Mouse (Mus musculus) G1E (cell line): ENCODE data around the gene Abca4. TPM values are rescaled to one million over a fixed set of nuclear protein-coding genes. Genes with fewer than 3 reads are reported as not detected.

Experiments
- ATAC-seq: 2 replicates; pipeline ENCODE4 v1.8.0; 2016; ENCODE audit warnings: mild to moderate bottlenecking; ENCODE audit not compliant: insufficient number of reproducible peaks, poor library complexity, low FRiP score, severe bottlenecking; ENCODE audit errors: extremely low read depth
- DNase-seq: peaks from one replicate; pipeline ENCODE4 v3.0.0; 2012; ENCODE audit warnings: low spot score
- H3K27me3 ChIP-seq: 2 replicates; pipeline ENCODE4 v1.6.1; 2012; ENCODE audit warnings: mild to moderate bottlenecking, low read length, inconsistent platforms; ENCODE audit not compliant: insufficient read depth
- H3K36me3 ChIP-seq: replicated peaks from 2 replicates; pipeline ENCODE3; 2012; ENCODE audit warnings: mild to moderate bottlenecking, inconsistent platforms
- H3K4me1 ChIP-seq: 2 replicates; pipeline ENCODE4 v1.6.1; 2012; ENCODE audit warnings: low read depth, low read length, inconsistent platforms, mixed read lengths; ENCODE audit not compliant: insufficient read depth
- H3K4me3 ChIP-seq: 2 replicates; pipeline ENCODE4 v1.5.1; 2012; ENCODE audit warnings: low read depth, mild to moderate bottlenecking, inconsistent platforms, low read length, moderate library complexity, mixed read lengths
- H3K9me3 ChIP-seq: replicated peaks from 2 replicates; pipeline ENCODE4 v1.6.1; 2012; ENCODE audit warnings: inconsistent platforms
- CTCF ChIP-seq: IDR thresholded peaks from 2 replicates; pipeline ENCODE4 v1.5.1; 2012; ENCODE audit warnings: low read depth, low read length, inconsistent platforms, mixed read lengths
- GATA1 ChIP-seq: IDR thresholded peaks from 2 replicates; pipeline ENCODE4 v1.6.1; 2012; ENCODE audit warnings: borderline replicate concordance, low read length, inconsistent platforms, mixed read lengths
- GATA2 ChIP-seq: IDR thresholded peaks from 2 replicates; pipeline ENCODE4 v1.6.1; 2012; ENCODE audit warnings: low read depth, low read length, inconsistent platforms, borderline replicate concordance
- POLR2AphosphoS5 ChIP-seq: IDR thresholded peaks from 2 replicates; pipeline ENCODE4 v1.6.1; 2012; ENCODE audit warnings: low read depth, low read length, inconsistent platforms; ENCODE audit not compliant: insufficient replicate concordance
- TAL1 ChIP-seq: conservative IDR thresholded peaks from 2 replicates; pipeline ENCODE4 v1.6.1; 2012; ENCODE audit warnings: low read depth, low read length, inconsistent platforms, mixed read lengths
- polyA plus RNA-seq: library from polyadenylated mRNA; stranded (reverse); fragments of >175 nt; gene quantifications from 2 replicates; pipeline ENCODE4 v1.2.3, GENCODE M21; 2012
- total RNA-seq, 2 experiments: library from RNA; stranded (forward) in 1 of 2; stranded (reverse) in 1 of 2; fragments of 200-1000 nt in 1 of 2; fragments of >200 nt in 1 of 2; fragmentation: Nextera tagmentation in 1 of 2; gene quantifications; 2 replicates each; pipeline ENCODE4 v1.2.3; 2014 to 2017

The Abca4 gene
- total and polyA plus RNA-seq, 3 experiments, result 1.7 to 4.5 (median 1.8) TPM

DNA sequence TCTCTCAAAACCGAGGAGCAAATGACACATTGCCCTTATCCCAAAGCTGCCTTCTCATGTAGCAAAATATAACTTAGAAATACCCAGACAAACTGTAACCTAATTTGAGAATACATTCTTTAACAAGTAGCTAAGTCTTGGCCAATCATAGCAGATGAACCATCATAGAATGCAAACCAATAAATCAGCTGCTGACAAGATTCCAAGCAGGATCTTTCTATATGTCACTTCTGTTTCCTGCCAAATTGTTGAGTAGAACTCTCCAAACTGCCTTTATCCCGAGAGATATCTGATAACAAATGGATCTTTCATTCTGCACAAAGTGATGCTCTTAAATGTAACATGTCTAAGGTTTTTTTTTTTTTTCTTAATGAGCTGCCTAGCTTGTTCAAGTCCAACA lies 154.3 kb downstream of the Abca4 start:
- no peak overlapping the region for H3K4me3 ChIP-seq
- H3K9me3 ChIP-seq, result no peaks in the 10 kb centered on the region
- no peaks in the 10 kb centered on the region for H3K36me3 ChIP-seq
- peaks cover 9% of the 10 kb centered on the region for H3K27me3 ChIP-seq
- ATAC-seq (no peak), DNase-seq (no peak)
- 0 out of 2 replicates have a peak, but pooled peaks cover 3% of the 10 kb centered on the region for H3K4me1 ChIP-seq
- TF ChIP-seq TAL1 (no peak), POLR2AphosphoS5 (no peak), GATA2 (no peak), GATA1 (no peak), CTCF (no peak)

DNA sequence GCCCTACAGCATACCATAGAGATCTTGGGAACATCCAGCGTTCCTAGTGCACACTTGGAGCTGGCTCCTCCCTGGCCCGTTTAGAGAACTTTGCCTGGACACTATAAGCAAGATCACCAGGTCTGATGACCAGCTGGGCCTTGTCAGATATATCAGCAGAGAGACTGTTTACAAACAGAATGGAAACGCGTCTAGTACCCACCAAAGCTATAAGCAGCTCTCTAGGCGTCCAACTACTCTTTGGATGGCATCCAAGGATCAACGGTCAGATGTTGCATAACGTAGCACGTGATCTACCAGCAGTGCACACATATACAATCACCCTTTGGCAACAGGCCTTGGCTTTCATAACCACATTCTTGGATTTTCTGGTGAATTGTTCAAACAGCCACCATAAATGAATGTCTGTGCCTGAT lies 154.7 kb downstream of the Abca4 start:
- Histone ChIP-seq H3K9me3 (no peaks in the 10 kb centered on the region), H3K36me3 (no peaks in the 10 kb centered on the region), H3K27me3 (peaks cover 13% of the 10 kb centered on the region), H3K4me1 (0 out of 2 replicates have a peak, but pooled peaks cover 3% of the 10 kb centered on the region), H3K4me3 (no peak overlapping the region)
- ATAC-seq (no peak), DNase-seq (no peak)
- TF ChIP-seq CTCF, result no peak
- no peak for TF ChIP-seq TAL1
- TF ChIP-seq GATA1, result no peak
- TF ChIP-seq GATA2, result no peak
- no peak for TF ChIP-seq POLR2AphosphoS5

DNA sequence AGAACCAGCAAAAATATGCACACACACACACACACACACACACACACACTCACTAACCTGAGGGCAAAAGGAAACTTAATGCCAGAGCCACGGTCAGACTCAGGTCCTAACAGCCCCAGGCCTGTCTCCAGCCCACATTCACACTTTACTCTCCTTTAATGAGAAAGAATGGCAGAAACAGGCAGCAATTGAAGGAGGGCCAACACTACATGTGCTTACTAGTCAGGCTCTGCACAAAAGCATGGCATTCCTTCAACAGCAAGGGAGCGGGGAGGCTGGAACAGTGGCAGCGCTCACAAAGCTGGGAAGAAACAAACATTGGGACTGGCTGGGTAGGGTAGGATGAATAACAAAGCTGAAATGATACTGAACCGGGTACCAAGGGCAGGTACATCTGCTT lies 155.4 kb downstream of the Abca4 start:
- ATAC-seq (no peak), DNase-seq (no peak)
- no peaks in the 10 kb centered on the region for H3K9me3 ChIP-seq
- H3K36me3 ChIP-seq, result no peaks in the 10 kb centered on the region
- no peak overlapping the region for H3K4me3 ChIP-seq
- peaks cover 17% of the 10 kb centered on the region for H3K27me3 ChIP-seq
- H3K4me1 ChIP-seq, result 0 out of 2 replicates have a peak, but pooled peaks cover 3% of the 10 kb centered on the region
- TF ChIP-seq TAL1 (no peak), GATA2 (no peak), POLR2AphosphoS5 (no peak), CTCF (no peak), GATA1 (no peak)

DNA sequence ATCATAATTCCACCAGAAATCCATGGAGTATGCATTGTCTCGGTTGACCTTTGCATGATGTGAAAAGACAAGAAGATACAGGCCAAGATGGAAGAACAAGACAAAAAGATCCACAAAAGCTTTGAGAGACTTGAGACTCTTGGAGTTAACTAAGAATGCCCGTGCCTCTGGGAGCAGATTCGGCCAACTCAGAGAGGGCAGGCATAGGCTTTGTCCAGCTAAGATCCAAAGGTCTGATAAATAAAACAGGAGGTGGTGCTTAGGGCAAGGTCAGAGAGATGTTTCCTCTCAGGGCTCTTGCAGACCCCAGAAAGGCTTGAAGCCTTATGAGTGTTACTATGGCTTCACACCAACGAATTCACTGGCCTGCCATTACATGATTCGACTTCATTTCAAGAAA lies 155.8 kb downstream of the Abca4 start:
- no peak for TF ChIP-seq GATA1
- TF ChIP-seq POLR2AphosphoS5, result no peak
- no peak for TF ChIP-seq TAL1
- no peak for TF ChIP-seq GATA2
- TF ChIP-seq CTCF, result no peak
- Histone ChIP-seq H3K27me3 (peaks cover 17% of the 10 kb centered on the region), H3K9me3 (no peaks in the 10 kb centered on the region), H3K36me3 (no peaks in the 10 kb centered on the region), H3K4me3 (no peak overlapping the region), H3K4me1 (0 out of 2 replicates have a peak, but pooled peaks cover 3% of the 10 kb centered on the region)
- ATAC-seq (no peak), DNase-seq (no peak)

DNA sequence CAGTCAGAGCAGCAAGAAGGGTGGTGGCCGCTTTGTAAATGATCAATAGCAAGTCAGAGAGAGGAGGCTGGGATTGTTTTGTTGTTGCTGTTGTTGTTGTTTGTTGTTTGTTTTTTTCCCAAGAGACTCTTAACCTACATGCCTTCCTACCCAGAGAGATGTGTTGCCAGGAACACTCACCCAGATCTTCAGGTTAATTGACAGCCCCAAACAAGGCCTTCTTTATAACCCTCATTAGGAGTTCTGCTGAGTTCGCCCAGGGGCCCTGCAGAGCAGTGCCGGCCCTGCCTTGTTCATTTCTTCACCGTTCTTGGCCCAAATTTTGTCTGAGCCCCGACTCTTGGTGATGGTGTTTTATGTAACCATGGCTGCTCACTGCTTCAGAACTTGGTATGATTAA lies 156.2 kb downstream of the Abca4 start:
- H3K4me3 ChIP-seq, result no peak overlapping the region
- 0 out of 2 replicates have a peak, but pooled peaks cover 3% of the 10 kb centered on the region for H3K4me1 ChIP-seq
- no peaks in the 10 kb centered on the region for H3K9me3 ChIP-seq
- TF ChIP-seq TAL1 (no peak), GATA2 (no peak), POLR2AphosphoS5 (no peak), CTCF (no peak), GATA1 (no peak)
- peaks cover 17% of the 10 kb centered on the region for H3K27me3 ChIP-seq
- DNase-seq (no peak), ATAC-seq (no peak)
- no peaks in the 10 kb centered on the region for H3K36me3 ChIP-seq

DNA sequence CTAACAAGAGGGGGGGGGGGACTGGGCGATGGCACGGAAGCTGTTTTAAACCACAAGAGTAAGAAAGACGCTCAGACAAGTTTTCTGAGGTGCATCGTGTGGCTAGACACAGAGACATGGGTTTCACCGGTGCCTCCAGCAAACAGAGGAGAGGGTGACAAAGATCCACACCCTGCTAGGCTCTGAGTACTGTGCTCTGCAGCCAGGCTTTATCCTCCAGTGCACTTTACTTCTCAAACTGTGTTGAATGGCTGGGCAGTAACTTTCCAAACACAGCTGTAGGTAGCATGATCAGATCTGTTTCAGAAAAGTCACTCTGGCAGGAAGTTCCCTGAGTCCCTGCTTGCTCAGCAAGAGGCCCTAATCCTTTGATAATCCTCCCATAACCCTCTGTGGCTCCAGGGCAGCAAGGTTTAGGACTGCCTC lies 158.1 kb downstream of the Abca4 start:
- ATAC-seq (no peak), DNase-seq (no peak)
- Histone ChIP-seq H3K4me3 (no peak overlapping the region), H3K4me1 (0 out of 2 replicates have a peak, but pooled peaks cover 3% of the 10 kb centered on the region), H3K27me3 (peaks cover 30% of the 10 kb centered on the region), H3K9me3 (no peaks in the 10 kb centered on the region), H3K36me3 (no peaks in the 10 kb centered on the region)
- no peak for TF ChIP-seq GATA1
- TF ChIP-seq GATA2, result no peak
- no peak for TF ChIP-seq CTCF
- no peak for TF ChIP-seq TAL1
- TF ChIP-seq POLR2AphosphoS5, result no peak

DNA sequence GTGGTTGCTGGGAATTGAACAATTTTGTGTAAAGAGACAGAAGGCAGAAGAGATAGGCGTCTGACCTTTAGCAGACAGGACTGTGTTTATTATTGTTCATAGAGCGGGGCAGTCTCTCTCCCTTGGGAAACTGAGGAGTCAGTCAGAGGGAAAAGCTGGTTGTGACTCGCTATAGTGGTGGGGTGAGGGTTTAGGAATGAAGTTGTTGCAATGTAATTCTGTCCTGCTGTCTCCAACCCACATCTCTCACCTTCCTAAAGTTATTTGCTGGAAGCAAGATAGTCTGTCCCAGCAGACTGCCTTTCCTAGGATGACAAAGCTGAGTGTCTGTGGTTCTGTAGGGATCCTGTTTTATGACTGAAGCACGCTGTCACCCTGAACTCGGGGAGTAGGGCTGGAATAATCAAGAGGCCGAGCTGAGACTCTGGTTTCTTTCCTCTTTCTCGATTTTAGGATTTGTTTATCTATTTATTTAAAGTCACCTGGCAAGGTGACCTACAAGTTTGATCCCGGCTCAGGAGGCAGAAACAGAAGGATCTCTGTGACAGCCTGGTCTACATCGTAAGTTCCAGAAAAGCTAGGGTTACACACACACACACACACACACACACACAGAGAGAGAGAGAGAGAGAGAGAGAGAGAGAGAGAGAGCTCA lies 159.6 kb downstream of the Abca4 start:
- Histone ChIP-seq H3K4me1 (peaks cover 7% of the 10 kb centered on the region), H3K36me3 (no peaks in the 10 kb centered on the region), H3K9me3 (no peaks in the 10 kb centered on the region), H3K27me3 (peaks cover 30% of the 10 kb centered on the region), H3K4me3 (no peak overlapping the region)
- no peak for TF ChIP-seq POLR2AphosphoS5
- no peak for TF ChIP-seq CTCF
- TF ChIP-seq GATA1, result no peak
- TF ChIP-seq GATA2, result no peak
- TF ChIP-seq TAL1, result no peak
- DNase-seq (no peak), ATAC-seq (no peak)
